Mouse (Mus musculus): ENCODE results near the gene Tsen54. TPM values are rescaled to one million over a fixed set of nuclear protein-coding genes. Genes with fewer than 3 reads are reported as not detected.

Gene Tsen54
- total RNA-seq (2021) = 1 to 10 TPM; 4.6 to 6.0 TPM
- long read RNA-seq, experiment 1, partial matches to known transcripts = 2 of 5 reads
- long read RNA-seq, experiment 1, other reads (novel, unspliced or antisense) = 2 of 5 reads
- long read RNA-seq, experiment 2, partial matches to known transcripts = 1 of 5 reads
- long read RNA-seq, experiment 2, other reads (novel, unspliced or antisense) = 2 of 5 reads

DNA sequence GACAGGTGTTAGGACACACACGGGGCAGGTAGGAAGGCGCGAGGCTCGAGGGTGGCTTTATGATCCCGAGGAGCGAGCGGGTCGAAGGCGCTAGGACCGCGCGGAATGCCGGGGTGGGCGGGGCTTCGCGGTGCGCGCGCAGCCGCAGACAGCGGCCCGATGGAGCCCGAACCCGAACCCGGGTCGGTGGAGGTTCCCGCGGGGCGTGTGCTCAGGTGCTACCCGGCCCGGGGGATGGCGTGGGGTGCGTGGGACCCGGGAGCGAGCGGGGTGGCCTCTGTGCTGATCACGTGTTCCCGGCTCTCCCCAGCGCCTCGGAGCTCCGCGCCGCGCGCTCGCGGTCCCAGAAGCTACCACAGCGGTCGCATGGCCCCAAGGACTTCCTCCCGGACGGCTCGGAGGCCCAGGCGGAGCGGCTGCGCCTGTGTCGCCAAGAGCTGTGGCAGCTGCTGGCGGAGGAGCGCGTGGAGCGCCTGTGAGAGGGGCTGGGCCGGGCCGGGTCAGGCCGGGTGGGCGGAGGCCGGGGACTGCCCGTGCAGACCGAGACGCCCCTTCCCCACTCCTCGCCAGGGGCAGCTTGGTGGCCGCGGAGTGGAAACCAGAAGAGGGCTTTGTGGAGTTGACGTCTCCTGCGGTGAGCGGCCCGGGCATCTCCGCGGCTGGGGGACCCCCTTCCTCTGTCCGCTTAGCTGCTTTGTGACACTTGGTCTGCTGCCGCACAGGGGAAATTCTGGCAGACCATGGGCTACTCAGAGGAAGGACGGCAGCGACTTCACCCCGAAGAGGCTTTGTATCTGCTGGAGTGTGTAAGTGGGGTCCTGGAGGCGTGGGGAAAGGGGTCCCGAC lies at the start of gene Tsen54:
Tsen54 (plus strand) TSS at position 120 of the 846 bp plus-strand sequence.
- intact Hi-C loops (cut with DNase I) = loop anchor here (1.0 to 5.0 kb wide), 3 partner anchors 38 to 168 kb away; no protein-coding TSS in a partner anchor

GRCm38 (mm10) chr11:115765103-115765606 lies 49.4 kb upstream of the Tsen54 start, which contains the start of gene Tmem94:
TSS of gene Tmem94 (plus strand) at chr11:115765433.
- intact Hi-C loops (cut with DNase I) = loop anchor here (5.0 kb wide), 1 partner anchor 33 kb away; no protein-coding TSS in a partner anchor
- peak; percentile 93 to 94 for DNase-seq

More for the DNA sequence above, at the start of gene Tsen54:
- DNase-seq = peak; percentile 80 to 87

GRCm38 (mm10) chr11:115765607-115766141 lies 48.9 kb upstream of the Tsen54 start:
- DNase-seq = peak in 1 of 2 experiments; percentile 41

GRCm38 (mm10) chr11:115766356-115766943 lies 48.1 kb upstream of the Tsen54 start:
- DNase-seq = peak in 1 of 2 experiments; percentile 45
- intact Hi-C loops (cut with DNase I) = loop anchor here (5.0 kb wide), 1 partner anchor 34 kb away; no protein-coding TSS in a partner anchor

More at GRCm38 (mm10) chr11:115765607-115766141, 48.9 kb upstream of the Tsen54 start:
- intact Hi-C loops (cut with DNase I) = loop anchor here (5.0 kb wide), 1 partner anchor 33 kb away; no protein-coding TSS in a partner anchor

GRCm38 (mm10) chr11:115766981-115767380 lies 47.5 kb upstream of the Tsen54 start:
- DNase-seq = no peak
- intact Hi-C loops (cut with DNase I) = loop anchor here (5.0 kb wide), 1 partner anchor 35 kb away; no protein-coding TSS in a partner anchor

- DNase-seq = no peak
- intact Hi-C loops (cut with DNase I) = loop anchor here (5.0 kb wide), 1 partner anchor 37 kb away; no protein-coding TSS in a partner anchor
Observed at GRCm38 (mm10) chr11:115768896-115769295, 45.6 kb upstream of the Tsen54 start.

DNA sequence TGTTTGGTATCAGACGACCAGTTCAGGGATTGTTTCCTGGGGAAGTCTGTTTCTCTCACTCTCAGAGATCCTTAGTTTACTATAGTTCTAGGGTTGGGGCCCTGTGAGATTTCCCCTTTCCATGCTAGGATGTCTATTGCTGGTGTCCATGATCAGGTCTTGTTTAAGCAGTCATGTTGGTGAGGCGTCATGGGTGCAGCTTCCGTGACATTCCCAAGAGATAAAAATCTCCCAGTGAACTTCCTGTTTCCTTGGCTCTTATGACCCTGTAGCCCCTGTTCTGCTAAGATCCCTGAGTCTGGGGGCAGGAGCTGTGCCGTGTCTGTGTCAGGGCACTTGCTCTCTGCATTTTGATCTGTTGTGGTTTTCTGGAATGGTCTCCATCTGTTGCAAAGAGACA lies 39.9 kb upstream of the Tsen54 start:
- DNase-seq = no peak
- intact Hi-C loops (cut with DNase I) = loop anchor here (5.0 kb wide), 1 partner anchor 38 kb away; the partner anchor contains the start of genes Caskin2 and Tsen54

GRCm38 (mm10) chr11:115775821-115776665 lies 38.5 kb upstream of the Tsen54 start:
- DNase-seq = peak; percentile 51 to 52

DNA sequence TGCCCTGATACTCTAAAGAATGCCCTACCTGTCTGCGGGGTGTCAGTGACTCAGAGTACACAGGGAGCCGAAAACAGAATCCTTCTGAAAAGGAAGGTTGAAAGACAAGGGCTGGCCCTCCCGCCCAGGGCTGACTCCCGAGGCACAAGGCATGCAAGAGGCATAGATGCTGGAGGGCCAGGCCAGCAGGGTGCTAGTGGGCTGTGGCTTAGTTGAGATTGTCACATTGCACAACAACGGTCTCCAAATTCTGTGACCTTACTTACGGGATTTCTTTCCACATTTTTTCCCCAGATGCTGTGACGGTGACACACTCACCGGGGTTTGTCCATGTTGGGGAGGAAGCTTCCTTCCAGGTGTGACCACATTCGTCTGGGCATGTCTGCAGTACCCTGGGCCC lies 37.6 kb upstream of the Tsen54 start:
- intact Hi-C loops (cut with DNase I) = loop anchor here (5.0 kb wide), 1 partner anchor 35 kb away; the partner anchor contains the start of genes Caskin2 and Tsen54
- DNase-seq = no peak

More at GRCm38 (mm10) chr11:115775821-115776665, 38.5 kb upstream of the Tsen54 start:
- intact Hi-C loops (cut with DNase I) = loop anchor here (5.0 kb wide), 1 partner anchor 36 kb away; the partner anchor contains the start of genes Caskin2 and Tsen54

DNA sequence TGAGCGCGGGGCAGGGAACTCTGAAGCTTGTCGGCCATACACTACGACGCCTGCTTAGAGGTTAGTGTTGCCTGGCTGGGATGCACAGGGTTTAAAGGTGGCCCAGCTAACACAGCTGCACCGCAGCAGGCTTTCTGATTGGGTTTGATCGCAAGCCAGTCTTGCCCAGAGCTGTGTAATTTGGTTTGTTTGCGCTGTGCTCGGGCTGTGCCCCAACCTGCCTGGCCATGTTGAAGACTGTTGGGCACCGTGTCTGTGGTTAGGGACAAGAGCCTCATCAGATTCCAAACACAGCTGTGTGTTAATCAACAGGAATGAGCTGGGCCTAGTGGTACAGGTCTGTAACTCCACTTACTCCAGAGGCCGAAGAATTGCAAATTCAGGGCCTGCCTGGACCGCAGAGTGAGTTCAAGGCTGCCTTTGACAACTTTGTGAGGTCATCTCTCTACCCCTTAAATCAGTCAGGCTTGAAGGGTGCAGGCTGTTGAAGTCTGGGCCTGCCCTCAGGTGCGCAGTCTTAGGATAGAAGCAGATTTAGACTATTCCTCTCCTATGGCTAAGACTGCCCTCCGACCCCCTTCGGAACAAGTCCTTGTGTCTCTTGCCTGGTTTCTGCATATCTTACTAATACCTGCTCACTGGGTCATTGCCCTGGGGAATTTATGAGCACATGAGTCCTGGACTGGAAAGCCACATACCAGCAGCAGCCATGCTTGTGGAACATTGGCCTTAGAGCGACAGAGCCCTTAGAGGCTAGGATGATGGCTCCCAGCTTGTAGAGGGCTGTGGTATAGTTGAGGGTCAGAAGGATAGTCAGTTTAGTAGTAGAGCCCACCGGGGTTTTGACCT lies 36.8 kb upstream of the Tsen54 start:
- peak in 1 of 2 experiments; percentile 2 for DNase-seq
- intact Hi-C loops (cut with DNase I) = loop anchor here (5.0 kb wide), 1 partner anchor 35 kb away; the partner anchor contains the start of genes Caskin2 and Tsen54

- intact Hi-C loops (cut with DNase I) = loop anchor here (5.0 kb wide), 1 partner anchor 33 kb away; the partner anchor contains the start of genes Caskin2 and Tsen54
- DNase-seq = peak; percentile 76 to 84
Observed at GRCm38 (mm10) chr11:115779038-115779571, 35.4 kb upstream of the Tsen54 start.

GRCm38 (mm10) chr11:115780141-115781070 lies 34.1 kb upstream of the Tsen54 start:
- intact Hi-C loops (cut with DNase I) = no loop called here
- peak in 1 of 2 experiments; percentile 5 for DNase-seq

- intact Hi-C loops (cut with DNase I) = no loop called here
- DNase-seq = no peak
Observed at GRCm38 (mm10) chr11:115786473-115786872, 28.1 kb upstream of the Tsen54 start.

DNA sequence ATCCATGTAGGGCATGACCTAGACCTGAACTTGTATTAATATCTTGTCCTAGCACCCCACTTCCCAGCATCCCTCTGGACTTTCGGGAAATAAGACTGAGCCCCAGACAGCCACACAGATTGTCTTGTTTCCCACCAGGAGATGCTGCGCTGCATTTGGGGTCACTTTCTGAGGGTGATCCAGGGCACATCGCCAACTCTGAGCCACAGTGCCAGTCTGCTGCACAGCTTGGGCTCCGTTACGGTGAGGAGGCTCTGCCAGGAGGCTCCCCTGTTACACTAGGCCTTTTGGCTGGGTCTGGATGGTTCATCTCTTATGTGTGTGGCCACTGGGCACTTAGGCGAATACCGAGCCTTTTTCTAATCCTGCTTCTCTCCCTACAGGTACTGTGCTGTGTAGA lies 24.7 kb upstream of the Tsen54 start:
- intact Hi-C loops (cut with DNase I) = no loop called here
- DNase-seq = no peak

- intact Hi-C loops (cut with DNase I) = no loop called here
- no peak for DNase-seq
Observed at GRCm38 (mm10) chr11:115791919-115792318, 22.6 kb upstream of the Tsen54 start.

DNA sequence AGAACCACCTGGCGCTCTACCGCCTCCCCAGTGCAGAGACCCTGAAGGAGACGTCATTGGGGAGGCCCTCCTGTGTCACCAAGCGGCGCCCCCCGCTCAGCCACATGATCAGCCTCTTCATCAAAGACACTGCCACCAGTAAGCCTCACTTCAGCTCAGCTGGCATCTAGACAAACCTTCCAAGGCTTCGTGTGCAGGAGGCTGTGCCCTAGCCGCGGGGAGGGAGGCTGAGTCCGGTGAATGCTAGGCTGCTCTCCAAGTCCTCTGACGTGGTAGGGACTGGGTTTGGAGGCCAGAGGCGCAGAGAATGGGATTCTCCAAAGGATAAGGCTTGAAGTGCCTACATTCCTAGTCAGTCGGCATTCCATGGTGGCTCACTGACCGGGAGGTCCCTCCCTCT lies 22.2 kb upstream of the Tsen54 start:
- DNase-seq = no peak
- intact Hi-C loops (cut with DNase I) = no loop called here

Measured in gastrocnemius, postnatal 36 days (tissue).